Mouse (Mus musculus) E14TG2a.4 (cell line): Measurements from ENCODE around the gene Suv39h2.

Source experiments
- H3K27me3 ChIP-seq: 2 replicates; pipeline ENCODE4 v1.6.1; 2014; ENCODE audit warnings: low read length, control low read depth; ENCODE audit not compliant: insufficient read depth
- H3K36me3 ChIP-seq: 2 replicates; pipeline ENCODE4 v1.6.1; 2014; ENCODE audit warnings: low read length, control low read depth; ENCODE audit not compliant: insufficient read depth
- H3K4me1 ChIP-seq: replicated peaks from 2 replicates; pipeline ENCODE4 v1.6.1; 2014; ENCODE audit warnings: low read depth, low read length, control low read depth
- H3K4me3 ChIP-seq: replicated peaks from 2 replicates; pipeline ENCODE4 v1.5.1; 2014; ENCODE audit warnings: mild to moderate bottlenecking, low read length
- H3K9me3 ChIP-seq: 2 replicates; pipeline ENCODE4 v1.6.1; 2014; ENCODE audit warnings: low read length, control low read depth
- CTCF ChIP-seq: conservative IDR thresholded peaks from 2 replicates; pipeline ENCODE4 v1.5.1; 2014; ENCODE audit warnings: low read length
- NANOG ChIP-seq: IDR thresholded peaks from 2 replicates; pipeline ENCODE4 v1.6.1; 2014; ENCODE audit warnings: borderline replicate concordance, low read length, mixed read lengths
- POU5F1 ChIP-seq: IDR thresholded peaks from 2 replicates; pipeline ENCODE4 v1.6.1; 2014; ENCODE audit warnings: low read length, borderline replicate concordance

The Suv39h2 gene

GRCm38 (mm10) chr2:3435369-3436061 lies 39.3 kb downstream of the Suv39h2 start:
- peaks cover 12% of the 10 kb centered on the region for H3K4me1 ChIP-seq
- no peak for TF ChIP-seq POU5F1
- TF ChIP-seq CTCF = no peak
- TF ChIP-seq NANOG = no peak

GRCm38 (mm10) chr2:3430956-3431355 lies 43.9 kb downstream of the Suv39h2 start:
- Histone ChIP-seq H3K4me1 (peaks cover 34% of the 10 kb centered on the region), H3K4me3 (no peak overlapping the region), H3K9me3 (no peaks in the 10 kb centered on the region), H3K36me3 (peaks cover 48% of the 10 kb centered on the region), H3K27me3 (no peaks in the 10 kb centered on the region)
- TF ChIP-seq POU5F1 = no peak
- TF ChIP-seq NANOG = no peak
- no peak for TF ChIP-seq CTCF

More at GRCm38 (mm10) chr2:3435369-3436061, 39.3 kb downstream of the Suv39h2 start:
- Histone ChIP-seq H3K27me3 (no peaks in the 10 kb centered on the region), H3K4me3 (no peak overlapping the region), H3K36me3 (peaks cover 49% of the 10 kb centered on the region), H3K9me3 (no peaks in the 10 kb centered on the region)

DNA sequence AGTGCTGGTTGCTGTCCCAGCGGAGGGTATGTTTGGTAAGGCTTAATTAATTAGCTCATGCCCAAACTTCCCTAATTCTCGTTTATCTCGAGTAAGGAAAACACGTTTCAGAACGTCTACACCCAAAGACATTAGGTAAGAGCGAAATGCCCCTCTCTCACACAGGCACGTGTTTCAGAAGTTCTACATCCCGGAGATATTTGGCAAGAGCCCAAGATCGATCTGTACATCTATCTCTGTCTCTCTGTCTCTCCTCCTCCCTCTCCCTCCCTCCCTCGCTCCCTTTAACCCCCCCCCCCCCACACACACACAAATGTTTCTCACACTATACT lies 50.3 kb downstream of the Suv39h2 start:
- H3K9me3 ChIP-seq = no peaks in the 10 kb centered on the region

DNA sequence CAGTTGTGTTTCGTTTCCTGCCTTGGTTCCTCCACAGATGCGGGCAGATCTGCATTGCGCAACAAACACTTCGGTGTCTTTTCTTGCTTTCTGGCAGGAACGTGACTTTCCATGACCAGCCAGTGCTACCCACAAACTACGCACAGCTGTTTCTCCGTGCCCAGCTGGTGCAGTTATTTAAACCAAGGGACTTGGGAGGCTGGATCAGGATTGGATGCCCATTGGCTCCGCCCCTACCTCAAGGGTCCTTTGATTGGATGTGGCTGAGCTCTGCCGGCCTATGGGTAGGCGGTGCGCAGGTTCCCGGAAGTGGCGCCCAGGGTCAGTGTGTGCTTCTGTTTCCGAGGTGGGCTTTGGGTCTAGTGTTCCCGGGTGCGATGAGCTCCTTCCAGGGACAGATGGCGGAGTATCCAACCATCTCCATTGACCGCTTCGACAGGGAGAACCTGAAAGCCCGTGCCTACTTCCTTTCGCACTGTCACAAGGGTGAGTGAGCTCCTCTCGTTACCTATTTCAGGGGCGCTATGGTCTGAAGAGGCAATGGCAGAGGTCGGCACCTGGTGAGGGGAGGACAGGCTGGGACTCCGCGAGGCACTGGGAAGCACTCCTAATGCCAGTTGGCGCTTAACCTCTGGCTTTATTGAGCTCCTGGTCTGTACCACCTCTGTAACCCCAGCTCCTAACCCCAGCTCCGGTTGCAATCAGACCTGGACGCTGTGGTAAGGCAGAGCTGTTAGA lies 50.8 kb downstream of the Suv39h2 start, which contains the start of gene Dclre1c:
Gene Dclre1c (plus strand): TSS at position 291 of the 738 bp plus-strand sequence.
- H3K27me3 ChIP-seq = peaks cover 3% of the 10 kb centered on the region; the same call in 1 of the 2 replicates
- H3K36me3 ChIP-seq = peaks cover 19% of the 10 kb centered on the region
- H3K4me1 ChIP-seq = peaks cover 56% of the 10 kb centered on the region
- H3K4me3 ChIP-seq = peak within 1 kb of the TSS; percentile 90
- no peak for TF ChIP-seq NANOG
- H3K9me3 ChIP-seq = no peaks in the 10 kb centered on the region

More for the DNA sequence above, 50.3 kb downstream of the Suv39h2 start:
- H3K4me1 ChIP-seq = peaks cover 56% of the 10 kb centered on the region
- no peak for TF ChIP-seq NANOG
- no peak for TF ChIP-seq POU5F1
- no peak for TF ChIP-seq CTCF
- H3K27me3 ChIP-seq = peaks cover 3% of the 10 kb centered on the region; the same call in 1 of the 2 replicates
- peaks cover 20% of the 10 kb centered on the region for H3K36me3 ChIP-seq
- H3K4me3 ChIP-seq = peak overlapping the region; percentile 90

- Histone ChIP-seq H3K9me3 (no peaks in the 10 kb centered on the region), H3K27me3 (peaks cover 12% of the 10 kb centered on the region), H3K4me3 (peak within 1 kb of the TSS; percentile 90; the same call in 1 of the 2 replicates), H3K36me3 (peaks cover 14% of the 10 kb centered on the region), H3K4me1 (peaks cover 52% of the 10 kb centered on the region)
- no peak for TF ChIP-seq CTCF
- TF ChIP-seq NANOG = no peak
- TF ChIP-seq POU5F1 = no peak
Measured at GRCm38 (mm10) chr2:3422548-3422947, 52.3 kb downstream of the Suv39h2 start, which contains the start of gene Meig1. Meig1 (minus strand) TSS chr2:3422648.

GRCm38 (mm10) chr2:3420157-3420556 lies 54.7 kb downstream of the Suv39h2 start:
- no peaks in the 10 kb centered on the region for H3K9me3 ChIP-seq
- peaks cover 22% of the 10 kb centered on the region for H3K27me3 ChIP-seq
- peaks cover 39% of the 10 kb centered on the region for H3K4me1 ChIP-seq
- H3K36me3 ChIP-seq = no peaks in the 10 kb centered on the region
- H3K4me3 ChIP-seq = no peak overlapping the region
- TF ChIP-seq CTCF (no peak), NANOG (no peak), POU5F1 (peak; percentile 61; the same call in 1 of the 2 replicates)

DNA sequence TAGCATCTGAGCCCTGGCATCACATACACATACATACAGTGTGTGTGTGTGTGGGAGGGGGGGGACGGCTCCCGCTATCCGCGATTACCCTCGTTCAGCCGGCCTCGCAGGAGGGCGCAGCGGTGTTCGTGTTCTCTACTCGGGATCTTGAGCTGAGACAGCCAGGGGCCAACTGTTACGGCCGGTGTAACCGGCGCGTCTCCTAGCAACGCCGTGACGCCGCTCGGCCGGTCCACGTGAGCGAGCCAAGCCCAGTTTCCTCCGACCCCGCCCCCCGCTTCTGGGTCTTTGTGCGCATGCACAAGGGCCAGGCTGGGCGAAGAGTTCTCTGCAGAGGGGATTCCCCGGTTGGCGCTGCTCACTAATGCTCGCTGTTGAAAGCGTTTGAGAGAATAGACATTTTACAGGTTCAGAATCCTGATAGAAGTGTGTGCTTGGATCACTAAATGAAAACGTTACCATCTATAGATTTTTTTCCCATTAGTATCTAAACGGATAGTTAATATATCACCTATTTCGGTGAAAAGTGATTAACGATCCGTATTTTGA lies 55.9 kb downstream of the Suv39h2 start:
- TF ChIP-seq CTCF (no peak), NANOG (no peak), POU5F1 (no peak)
- H3K4me1 ChIP-seq = peaks cover 30% of the 10 kb centered on the region
- peaks cover 22% of the 10 kb centered on the region for H3K27me3 ChIP-seq
- no peaks in the 10 kb centered on the region for H3K36me3 ChIP-seq
- no peaks in the 10 kb centered on the region for H3K9me3 ChIP-seq
- peak overlapping the region; percentile 79 for H3K4me3 ChIP-seq

DNA sequence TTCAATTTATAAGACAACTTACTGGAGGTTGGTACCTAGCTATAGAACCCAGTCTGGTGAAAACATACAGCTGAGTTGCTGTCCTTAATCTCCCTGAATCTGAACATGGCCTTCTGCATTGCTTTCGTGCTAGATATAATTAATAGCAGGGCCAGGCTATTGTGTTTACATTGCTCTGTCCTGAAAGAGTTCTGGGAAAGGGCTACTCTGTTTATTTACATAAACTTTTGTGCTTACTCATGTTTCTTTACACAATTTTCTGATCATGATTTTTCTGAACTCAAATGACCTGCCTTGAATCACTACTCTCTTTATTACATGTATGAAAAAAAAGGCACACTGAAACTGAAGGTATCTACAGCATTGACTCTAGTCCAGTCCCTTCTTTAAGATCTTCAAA lies 59.2 kb downstream of the Suv39h2 start:
- H3K4me1 ChIP-seq = peaks cover 20% of the 10 kb centered on the region
- no peaks in the 10 kb centered on the region for H3K9me3 ChIP-seq
- TF ChIP-seq CTCF (no peak), POU5F1 (no peak), NANOG (no peak)
- H3K4me3 ChIP-seq = no peak overlapping the region
- H3K27me3 ChIP-seq = peaks cover 21% of the 10 kb centered on the region
- H3K36me3 ChIP-seq = no peaks in the 10 kb centered on the region
